Mouse (Mus musculus) forebrain, embryonic 11.5 days (tissue): ENCODE data around the gene Ctsz. TPM values are rescaled to one million over a fixed set of nuclear protein-coding genes. Genes with fewer than 3 reads are reported as not detected.

Experiments
- ATAC-seq: fragments of 200-750 bp; cut with Nextera tagmentation; replicated peaks from 2 replicates; pipeline ENCODE4 v1.8.0; 2017; ENCODE audit warnings: moderate TSS enrichment; ENCODE audit not compliant: low FRiP score
- DNase-seq: peaks from one replicate; pipeline ENCODE4 v3.0.0-alpha.2; 2017; ENCODE audit warnings: low spot score
- H3K27ac ChIP-seq: fragments of 300-500 bp; sonication (generic); 2 replicates; pipeline ENCODE4 v1.5.1; 2014; ENCODE audit warnings: low read depth, low read length
- H3K27me3 ChIP-seq: fragments of 300-500 bp; sonication (generic); 2 replicates; pipeline ENCODE4 v1.6.1; 2014; ENCODE audit warnings: mild to moderate bottlenecking, low read length, mixed read lengths; ENCODE audit not compliant: control insufficient read depth, insufficient read depth
- H3K36me3 ChIP-seq: fragments of 300-500 bp; sonication (generic); 2 replicates; pipeline ENCODE4 v1.6.1; 2014; ENCODE audit warnings: mild to moderate bottlenecking, low read length, moderate library complexity, mixed read lengths; ENCODE audit not compliant: control insufficient read depth, insufficient read depth
- H3K4me1 ChIP-seq: fragments of 300-500 bp; sonication (generic); replicated peaks from 2 replicates; pipeline ENCODE4 v1.6.1; 2014; ENCODE audit warnings: low read length, mixed read lengths; ENCODE audit not compliant: control insufficient read depth, insufficient read depth
- H3K4me2 ChIP-seq: fragments of 300-500 bp; sonication (generic); 2 replicates; pipeline ENCODE4 v1.6.1; 2014; ENCODE audit warnings: low read depth, mild to moderate bottlenecking, low read length, moderate library complexity, mixed read lengths; ENCODE audit not compliant: severe bottlenecking
- H3K4me3 ChIP-seq: fragments of 300-500 bp; sonication (generic); 2 replicates; pipeline ENCODE4 v1.5.1; 2014; ENCODE audit warnings: low read depth, low read length
- H3K9ac ChIP-seq: fragments of 300-500 bp; sonication (generic); 2 replicates; pipeline ENCODE4 v1.6.1; 2014; ENCODE audit warnings: low read length
- H3K9me3 ChIP-seq: fragments of 300-500 bp; sonication (generic); 2 replicates; pipeline ENCODE4 v1.6.1; 2016; ENCODE audit warnings: low read length, mixed read lengths; ENCODE audit not compliant: control insufficient read depth
- WGBS: fragments of 180-500 bp; shearing (Covaris S2); extraction: QIAGEN DNeasy Blood & Tissue Kit; methylation state at CpG from one replicate; pipeline ENCODE4 v1.1.7; 2014; 5-methylcytosine and 5-hydroxymethylcytosine counted together
- polyA plus RNA-seq: library from polyadenylated mRNA; unstranded; fragments of >200 nt; fragmentation: Nextera tagmentation; extraction: Ambion mirVana; gene quantifications from 2 replicates; pipeline ENCODE4 v1.2.1, GENCODE M21; 2014

The Ctsz gene
- polyA plus RNA-seq: 78.7 and 92.9 TPM in 2 replicates

- H3K4me3 ChIP-seq: peak within 1 kb of the TSS; percentile 50
- DNase-seq (peak; percentile 80), ATAC-seq (peak; percentile 83)
- under 1% methylated on average over 38 of the region's 38 CpGs for WGBS
- H3K27me3 ChIP-seq: no peaks in the 10 kb centered on the region
- H3K27ac ChIP-seq: no peak within 1 kb of the TSS
- H3K4me2 ChIP-seq: peak within 1 kb of the TSS; percentile 74
- peak within 1 kb of the TSS; percentile 69 for H3K9ac ChIP-seq
- H3K9me3 ChIP-seq: no peaks in the 10 kb centered on the region
- peaks cover 7% of the 10 kb centered on the region for H3K4me1 ChIP-seq
- no peaks in the 10 kb centered on the region for H3K36me3 ChIP-seq
These were observed at the start of gene Ctsz for GRCm38 (mm10) chr2:174438737-174439449. Gene Ctsz, minus strand, starts transcription at chr2:174439039.

- H3K9ac ChIP-seq: no peak overlapping the region
These were observed 48.2 kb upstream of the Ctsz start for GRCm38 (mm10) chr2:174487005-174487404.

GRCm38 (mm10) chr2:174478746-174479145 is 39.9 kb upstream of the Ctsz start:
- Histone ChIP-seq H3K9ac (no peak overlapping the region), H3K36me3 (no peaks in the 10 kb centered on the region), H3K9me3 (no peaks in the 10 kb centered on the region), H3K4me3 (no peak overlapping the region), H3K27me3 (no peaks in the 10 kb centered on the region), H3K4me2 (no peak overlapping the region), H3K4me1 (no peaks in the 10 kb centered on the region), H3K27ac (no peak overlapping the region)
- no peak for DNase-seq
- WGBS: 71% methylated on average over 5 of the region's 5 CpGs
- ATAC-seq: no peak

More at GRCm38 (mm10) chr2:174487005-174487404, 48.2 kb upstream of the Ctsz start:
- 91% methylated on average over 5 of the region's 5 CpGs for WGBS
- Histone ChIP-seq H3K27me3 (no peaks in the 10 kb centered on the region), H3K36me3 (no peaks in the 10 kb centered on the region), H3K27ac (no peak overlapping the region), H3K4me3 (no peak overlapping the region), H3K4me2 (no peak overlapping the region), H3K4me1 (no peaks in the 10 kb centered on the region), H3K9me3 (no peaks in the 10 kb centered on the region)
- no peak for DNase-seq
- no peak for ATAC-seq

- no peaks in the 10 kb centered on the region for H3K27me3 ChIP-seq
- DNase-seq: no peak
- H3K4me3 ChIP-seq: no peak overlapping the region
- no peaks in the 10 kb centered on the region for H3K36me3 ChIP-seq
- 76% methylated on average over 3 of the region's 3 CpGs for WGBS
- H3K4me1 ChIP-seq: no peaks in the 10 kb centered on the region
- no peak overlapping the region for H3K4me2 ChIP-seq
- no peak overlapping the region for H3K9ac ChIP-seq
- no peak for ATAC-seq
- H3K27ac ChIP-seq: no peak overlapping the region
- no peaks in the 10 kb centered on the region for H3K9me3 ChIP-seq
These were observed 38.9 kb upstream of the Ctsz start for GRCm38 (mm10) chr2:174477543-174478319.

- no peaks in the 10 kb centered on the region for H3K27me3 ChIP-seq
- peak overlapping the region; percentile 60 for H3K4me2 ChIP-seq
- H3K27ac ChIP-seq: peak overlapping the region; percentile 71
- peak overlapping the region; percentile 56 for H3K9ac ChIP-seq
- H3K4me1 ChIP-seq: peaks cover 4% of the 10 kb centered on the region; the same call in 1 of the 2 replicates
- no peaks in the 10 kb centered on the region; the same call in 1 of the 2 replicates for H3K36me3 ChIP-seq
- 78% methylated on average over 5 of the region's 5 CpGs for WGBS
- no peaks in the 10 kb centered on the region; the same call in 1 of the 2 replicates for H3K9me3 ChIP-seq
- peak overlapping the region; percentile 73; the same call in 1 of the 2 replicates for H3K4me3 ChIP-seq
- DNase-seq: no peak
- no peak for ATAC-seq
These were observed 34.7 kb upstream of the Ctsz start for GRCm38 (mm10) chr2:174473550-174473927.

- Histone ChIP-seq H3K9ac (peak within 1 kb of the TSS; percentile 79), H3K27me3 (no peaks in the 10 kb centered on the region), H3K36me3 (no peaks in the 10 kb centered on the region; the same call in 1 of the 2 replicates), H3K9me3 (no peaks in the 10 kb centered on the region; the same call in 1 of the 2 replicates), H3K4me3 (peak within 1 kb of the TSS; percentile 73), H3K4me1 (peaks cover 4% of the 10 kb centered on the region; the same call in 1 of the 2 replicates), H3K4me2 (peak within 1 kb of the TSS; percentile 69), H3K27ac (peak within 1 kb of the TSS; percentile 71)
- ATAC-seq (peak; percentile 98), DNase-seq (peak; percentile 100)
- under 1% methylated on average over 52 of the region's 53 CpGs for WGBS
These were observed 34.1 kb upstream of the Ctsz start, which contains the start of gene Prelid3b for GRCm38 (mm10) chr2:174472818-174473549. Gene Prelid3b, minus strand, starts transcription at chr2:174473081.

- Histone ChIP-seq H3K27me3 (no peaks in the 10 kb centered on the region), H3K4me2 (peak overlapping the region; percentile 69), H3K4me3 (peak overlapping the region; percentile 73), H3K36me3 (no peaks in the 10 kb centered on the region; the same call in 1 of the 2 replicates), H3K4me1 (peaks cover 4% of the 10 kb centered on the region; the same call in 1 of the 2 replicates), H3K9me3 (no peaks in the 10 kb centered on the region; the same call in 1 of the 2 replicates), H3K9ac (peak overlapping the region; percentile 79), H3K27ac (no peak overlapping the region)
- WGBS: 10% methylated on average over 29 of the region's 30 CpGs
- no peak for DNase-seq
- ATAC-seq: peak; percentile 44; the same call in 1 of the 2 replicates
These were observed 33.6 kb upstream of the Ctsz start for GRCm38 (mm10) chr2:174472407-174472806.
